In genomic region chr1:53061340-53061739, GRCm38 (mm10) we compare ENCODE assay signal across 11 mouse cellular contexts. TPM values are rescaled to one million over a fixed set of nuclear protein-coding genes. Genes with fewer than 3 reads are reported as not detected.
DNase-seq lines count a peak whose midpoint lies in the region; ATAC-seq and TF ChIP-seq lines count a peak whose summit lies in the region.
"Had no signal": no experiment of that assay in that cellular context is flagged by ENCODE, and none has a peak within 500 bp of the region (broad histone marks: within the 10 kb centered on the region; RNA-seq: fewer than 3 reads in every experiment).

Mstn (plus strand) TSS chr1:53061640.

- H3K4me3 ChIP-seq in heart, embryonic 15.5 days, result no peak within 1 kb of the TSS
- H3K4me3 ChIP-seq in embryonic facial prominence, embryonic 10.5 days, result peak within 1 kb of the TSS; percentile 30; the same call in 1 of the 2 replicates
- peak within 1 kb of the TSS; percentile 75 for H3K4me3 ChIP-seq in gastrocnemius, adult 2 months
- peak within 1 kb of the TSS; percentile 16; the same call in 1 of the 2 replicates for H3K4me3 ChIP-seq in limb, embryonic 15.5 days
- H3K4me3 ChIP-seq: liver, embryonic 13.5 days had no signal

- intact Hi-C loops in gastrocnemius, adult 2 months (cut with DNase I), result no loop called here

- ATAC-seq in heart, embryonic 15.5 days (replicated peaks; ENCODE audit: insufficient number of reproducible peaks, insufficient read depth, low FRiP score, low read depth), result no peak
- ATAC-seq in limb, embryonic 15.5 days (ENCODE audit: insufficient number of reproducible peaks, low FRiP score, low TSS enrichment, low read depth), result no peak
- no peak for ATAC-seq in monocyte, adult 5-6 weeks (replicated peaks; ENCODE audit: insufficient number of reproducible peaks, low FRiP score, low TSS enrichment, poor library complexity, severe bottlenecking)

- 55% methylated on average over 6 of the region's 6 CpGs for WGBS in heart, embryonic 15.5 days
- 57% methylated on average over 6 of the region's 6 CpGs for WGBS in embryonic facial prominence, embryonic 10.5 days
- WGBS in limb, embryonic 15.5 days, result 57% methylated on average over 6 of the region's 6 CpGs

- TF ChIP-seq CTCF in gastrocnemius, adult 2 months (IDR thresholded peaks at IDR 0.05), result no peak

- H3K4me1 ChIP-seq in heart, embryonic 15.5 days (replicated peaks), result no peaks in the 10 kb centered on the region; the same call in 1 of the 2 replicates
- H3K4me1 ChIP-seq in embryonic facial prominence, embryonic 10.5 days, result peaks cover 49% of the 10 kb centered on the region
- H3K4me1 ChIP-seq in limb, embryonic 15.5 days, result 0 out of 2 replicates have a peak, but pooled peaks cover 2% of the 10 kb centered on the region
- H3K4me1 ChIP-seq: liver, embryonic 13.5 days had no signal

- H3K4me2 ChIP-seq in heart, embryonic 15.5 days, result 0 out of 2 replicates have a peak within 1 kb of the TSS, but pooled peaks have one; percentile 20
- H3K4me2 ChIP-seq in limb, embryonic 15.5 days, result no peak within 1 kb of the TSS
- H3K4me2 ChIP-seq: liver, embryonic 13.5 days had no signal

- no peaks in the 10 kb centered on the region for H3K9me3 ChIP-seq in heart, embryonic 15.5 days (replicated peaks)
- no peaks in the 10 kb centered on the region for H3K9me3 ChIP-seq in embryonic facial prominence, embryonic 10.5 days
- no peaks in the 10 kb centered on the region for H3K9me3 ChIP-seq in limb, embryonic 15.5 days
- H3K9me3 ChIP-seq: liver, embryonic 13.5 days had no signal

- 0 out of 2 replicates have a peak within 1 kb of the TSS, but pooled peaks have one; percentile 1 for H3K27ac ChIP-seq in heart, embryonic 15.5 days
- peak within 1 kb of the TSS; percentile 52 for H3K27ac ChIP-seq in embryonic facial prominence, embryonic 10.5 days (replicated peaks)
- peak within 1 kb of the TSS; percentile 88 for H3K27ac ChIP-seq in gastrocnemius, adult 2 months
- no peak within 1 kb of the TSS for H3K27ac ChIP-seq in limb, embryonic 15.5 days
- H3K27ac ChIP-seq: liver, embryonic 13.5 days had no signal

- no peak within 1 kb of the TSS for H3K9ac ChIP-seq in heart, embryonic 15.5 days
- H3K9ac ChIP-seq in limb, embryonic 15.5 days, result no peak within 1 kb of the TSS
- H3K9ac ChIP-seq: liver, embryonic 13.5 days had no signal

- no peaks in the 10 kb centered on the region for H3K27me3 ChIP-seq in heart, embryonic 15.5 days
- H3K27me3 ChIP-seq in embryonic facial prominence, embryonic 10.5 days (replicated peaks; ENCODE audit: low read depth, poor library complexity, severe bottlenecking), result no peaks in the 10 kb centered on the region
- no peaks in the 10 kb centered on the region for H3K27me3 ChIP-seq in limb, embryonic 15.5 days
- H3K27me3 ChIP-seq: liver, embryonic 13.5 days had no signal

- DNase-seq in heart, adult 18-20 months, result no peak
- no peak for DNase-seq in embryonic facial prominence, embryonic 10.5 days (ENCODE audit: low spot score)
- DNase-seq in gastrocnemius, adult 2 months, result peak; percentile 40
- DNase-seq in MN1 (ENCODE audit: low spot score), result no peak
- no peak for DNase-seq in kidney, postnatal 4 days
- DNase-seq: adrenal gland, postnatal 25 days; cerebellum, adult 9-10 months; liver, embryonic 13.5 days had no signal

- no peaks in the 10 kb centered on the region for H3K36me3 ChIP-seq in heart, embryonic 15.5 days
- H3K36me3 ChIP-seq in embryonic facial prominence, embryonic 10.5 days (replicated peaks), result no peaks in the 10 kb centered on the region
- H3K36me3 ChIP-seq in limb, embryonic 15.5 days, result no peaks in the 10 kb centered on the region
- H3K36me3 ChIP-seq: liver, embryonic 13.5 days had no signal

RNA-seq across cellular contexts. Expression of gene Mstn, which starts in this region (rescaled TPM):
- polyA plus RNA-seq in heart, embryonic 15.5 days (2015; fragmentation: Nextera tagmentation; extraction: Ambion mirVana), result 2.0 TPM in 2 replicates
- total RNA-seq in heart, adult 18-20 months (2021), result under 1 TPM; 0.30 to 0.39 TPM
- polyA plus RNA-seq in embryonic facial prominence, embryonic 10.5 days (2016; fragmentation: Nextera tagmentation; extraction: Ambion mirVana), result 3.1 and 3.5 TPM in 2 replicates
- 10 to 100 TPM; 34.7 to 67.0 TPM for total RNA-seq in gastrocnemius, adult 2 months (2021)
- polyA plus RNA-seq in limb, embryonic 15.5 days (2015; fragmentation: Nextera tagmentation; extraction: Ambion mirVana), result 9.1 and 12.7 TPM in 2 replicates
- not detected in 3 replicates for total RNA-seq in monocyte, adult 5-6 weeks (2017)
- total RNA-seq: adrenal gland, postnatal 25 days had no signal

Comparison
In these comparisons a context has a peak if more than half of its experiments do, and no peak if none do; other contexts are left out.
1. RNA of gene Mstn (total RNA-seq): 34.7 to 67.0 TPM in gastrocnemius, adult 2 months; 0.30 to 0.39 TPM in heart, adult 18-20 months and not detected in monocyte, adult 5-6 weeks; every median in the first group is over 10 times any median in the second.